Mouse (Mus musculus): ENCODE measurements at regions not wholly inside any gene's neighbourhood (a gene's known extent, or its start where the extent isn't known, plus 50 kb on each side); places are given as distances from the start of the nearest gene placed in this dataset.

GRCm38 (mm10) chr16:95929700-95930435 lies 60.9 kb downstream of the Psmg1 start:
- Histone ChIP-seq H3K4me3 (replicated peaks; ENCODE audit: control insufficient read depth, low read depth, low read length) (no peak overlapping the region), H3K4me1 (ENCODE audit: control insufficient read depth, insufficient read depth, low read length) (peaks cover 10% of the 10 kb centered on the region; the same call in 1 of the 2 replicates), H3K27ac (ENCODE audit: control insufficient read depth, insufficient read depth, low read depth, low read length, poor library complexity) (peak overlapping the region; percentile 84)
- 30% methylated on average over 14 of the region's 14 CpGs for WGBS
- no peak for TF ChIP-seq POLR2A (IDR thresholded peaks at IDR 0.05; ENCODE audit: borderline replicate concordance, control insufficient read depth, low read depth, low read length)
- TF ChIP-seq CTCF (IDR thresholded peaks at IDR 0.05; ENCODE audit: control insufficient read depth, insufficient read depth, low read length) = no peak

- H3K4me3 ChIP-seq (replicated peaks; ENCODE audit: control insufficient read depth, low read depth, low read length) = no peak overlapping the region
- H3K27ac ChIP-seq (ENCODE audit: control insufficient read depth, insufficient read depth, low read depth, low read length, poor library complexity) = peak overlapping the region; percentile 84; the same call in 1 of the 2 replicates
- TF ChIP-seq POLR2A (IDR thresholded peaks at IDR 0.05; ENCODE audit: borderline replicate concordance, control insufficient read depth, low read depth, low read length) (no peak), CTCF (IDR thresholded peaks at IDR 0.05; ENCODE audit: control insufficient read depth, insufficient read depth, low read length) (no peak)
- 69% methylated on average over 18 of the region's 18 CpGs for whole genome bisulfite sequencing
- peaks cover 10% of the 10 kb centered on the region; the same call in 1 of the 2 replicates for H3K4me1 ChIP-seq (ENCODE audit: control insufficient read depth, insufficient read depth, low read length)
These were observed 62.2 kb downstream of the Psmg1 start for GRCm38 (mm10) chr16:95928290-95929260.

- Histone ChIP-seq H3K27ac (ENCODE audit: control insufficient read depth, insufficient read depth, low read depth, low read length, poor library complexity) (no peak overlapping the region), H3K4me1 (ENCODE audit: control insufficient read depth, insufficient read depth, low read length) (peaks cover 12% of the 10 kb centered on the region; the same call in 1 of the 2 replicates), H3K4me3 (replicated peaks; ENCODE audit: control insufficient read depth, low read depth, low read length) (no peak overlapping the region)
- WGBS = 73% methylated on average over 6 of the region's 6 CpGs
- no peak for TF ChIP-seq CTCF (IDR thresholded peaks at IDR 0.05; ENCODE audit: control insufficient read depth, insufficient read depth, low read length)
- TF ChIP-seq POLR2A (IDR thresholded peaks at IDR 0.05; ENCODE audit: borderline replicate concordance, control insufficient read depth, low read depth, low read length) = no peak
These were observed 64.2 kb downstream of the Psmg1 start for GRCm38 (mm10) chr16:95926558-95926957.

- H3K4me3 ChIP-seq (replicated peaks; ENCODE audit: control insufficient read depth, low read depth, low read length) = no peak overlapping the region
- TF ChIP-seq CTCF (IDR thresholded peaks at IDR 0.05; ENCODE audit: control insufficient read depth, insufficient read depth, low read length) (no peak), POLR2A (IDR thresholded peaks at IDR 0.05; ENCODE audit: borderline replicate concordance, control insufficient read depth, low read depth, low read length) (no peak)
- H3K27ac ChIP-seq (ENCODE audit: control insufficient read depth, insufficient read depth, low read depth, low read length, poor library complexity) = no peak overlapping the region
- peaks cover 7% of the 10 kb centered on the region; the same call in 1 of the 2 replicates for H3K4me1 ChIP-seq (ENCODE audit: control insufficient read depth, insufficient read depth, low read length)
- WGBS = 70% methylated on average over 8 of the region's 8 CpGs
These were observed 66.0 kb downstream of the Psmg1 start for GRCm38 (mm10) chr16:95924716-95925115.

- Histone ChIP-seq H3K27ac (ENCODE audit: control insufficient read depth, insufficient read depth, low read depth, low read length, poor library complexity) (no peak overlapping the region), H3K4me1 (ENCODE audit: control insufficient read depth, insufficient read depth, low read length) (peaks cover 5% of the 10 kb centered on the region; the same call in 1 of the 2 replicates), H3K4me3 (replicated peaks; ENCODE audit: control insufficient read depth, low read depth, low read length) (no peak overlapping the region)
- TF ChIP-seq CTCF (IDR thresholded peaks at IDR 0.05; ENCODE audit: control insufficient read depth, insufficient read depth, low read length) = no peak
- TF ChIP-seq POLR2A (IDR thresholded peaks at IDR 0.05; ENCODE audit: borderline replicate concordance, control insufficient read depth, low read depth, low read length) = no peak
- WGBS = 81% methylated on average over 7 of the region's 7 CpGs
These were observed 66.8 kb downstream of the Psmg1 start for GRCm38 (mm10) chr16:95923991-95924390.

- TF ChIP-seq POLR2A (IDR thresholded peaks at IDR 0.05; ENCODE audit: borderline replicate concordance, control insufficient read depth, low read depth, low read length) (no peak), CTCF (IDR thresholded peaks at IDR 0.05; ENCODE audit: control insufficient read depth, insufficient read depth, low read length) (no peak)
- Histone ChIP-seq H3K4me3 (replicated peaks; ENCODE audit: control insufficient read depth, low read depth, low read length) (no peak overlapping the region), H3K27ac (ENCODE audit: control insufficient read depth, insufficient read depth, low read depth, low read length, poor library complexity) (no peak overlapping the region), H3K4me1 (ENCODE audit: control insufficient read depth, insufficient read depth, low read length) (peaks cover 3% of the 10 kb centered on the region; the same call in 1 of the 2 replicates)
- 83% methylated on average over 9 of the region's 9 CpGs for WGBS
These were observed 68.3 kb downstream of the Psmg1 start for GRCm38 (mm10) chr16:95922369-95922934.

GRCm38 (mm10) chr16:95921169-95921568 lies 69.6 kb downstream of the Psmg1 start:
- WGBS = 58% methylated on average over 4 of the region's 4 CpGs
- Histone ChIP-seq H3K27ac (ENCODE audit: control insufficient read depth, insufficient read depth, low read depth, low read length, poor library complexity) (no peak overlapping the region), H3K4me1 (ENCODE audit: control insufficient read depth, insufficient read depth, low read length) (peaks cover 3% of the 10 kb centered on the region; the same call in 1 of the 2 replicates), H3K4me3 (replicated peaks; ENCODE audit: control insufficient read depth, low read depth, low read length) (no peak overlapping the region)
- TF ChIP-seq POLR2A (IDR thresholded peaks at IDR 0.05; ENCODE audit: borderline replicate concordance, control insufficient read depth, low read depth, low read length) (no peak), CTCF (IDR thresholded peaks at IDR 0.05; ENCODE audit: control insufficient read depth, insufficient read depth, low read length) (no peak)

All from bone marrow, adult 2 months (tissue).